Mouse (Mus musculus) bone marrow, adult 2 months (tissue): ENCODE results near the gene Rasa2.

Source experiments
- CTCF ChIP-seq: fragments of 200-500 bp; IDR thresholded peaks from 2 replicates; pipeline ENCODE4 v1.5.1; 2011; ENCODE audit warnings: low read length, control low read depth; ENCODE audit not compliant: control insufficient read depth, insufficient read depth
- POLR2A ChIP-seq: fragments of 200-500 bp; IDR thresholded peaks from 2 replicates; pipeline ENCODE4 v1.6.1; 2011; ENCODE audit warnings: low read depth, mild to moderate bottlenecking, control low read depth, low read length, borderline replicate concordance; ENCODE audit not compliant: control insufficient read depth

DNA sequence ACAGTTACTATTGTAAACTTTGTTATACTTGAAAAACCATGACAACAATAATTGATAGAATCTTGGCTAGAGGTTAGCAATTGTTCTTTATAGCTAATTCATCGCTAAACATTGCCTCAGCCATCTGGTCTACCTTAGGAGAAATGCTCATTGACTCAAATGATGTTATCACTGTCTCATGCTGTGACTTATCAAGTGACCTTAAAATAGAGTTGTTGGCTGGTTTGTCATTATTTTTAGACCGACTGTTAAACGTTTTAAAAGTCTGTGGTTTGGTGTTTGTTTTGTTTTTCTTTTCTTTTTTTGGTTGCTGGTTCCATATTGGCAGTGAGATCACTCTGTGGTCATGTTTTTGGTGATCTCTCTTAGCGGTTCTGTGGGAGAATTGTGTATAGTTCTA is 22.1 kb upstream of the Rasa2 start:
- TF ChIP-seq POLR2A = no peak
- no peak for TF ChIP-seq CTCF
